Mouse (Mus musculus) hindbrain, embryonic 13.5 days (tissue): ENCODE measurements around the gene Peli2. TPM values are rescaled to one million over a fixed set of nuclear protein-coding genes. Genes with fewer than 3 reads are reported as not detected.

Experiments used
- ATAC-seq: fragments of 200-750 bp; cut with Nextera tagmentation; 2 replicates; pipeline ENCODE4 v1.8.0; 2017; ENCODE audit warnings: moderate TSS enrichment; ENCODE audit not compliant: low FRiP score
- H3K27ac ChIP-seq: fragments of 300-500 bp; sonication (generic); 2 replicates; pipeline ENCODE4 v1.5.1; 2015; ENCODE audit warnings: inconsistent platforms, mild to moderate bottlenecking, moderate library complexity
- H3K27me3 ChIP-seq: fragments of 300-500 bp; sonication (generic); 2 replicates; pipeline ENCODE4 v1.6.1; 2015; ENCODE audit warnings: mild to moderate bottlenecking, inconsistent platforms
- H3K36me3 ChIP-seq: fragments of 300-500 bp; sonication (generic); 2 replicates; pipeline ENCODE4 v1.6.1; 2015; ENCODE audit warnings: mild to moderate bottlenecking, inconsistent platforms
- H3K4me1 ChIP-seq: fragments of 300-500 bp; sonication (generic); replicated peaks from 2 replicates; pipeline ENCODE4 v1.6.1; 2015; ENCODE audit warnings: inconsistent platforms
- H3K4me2 ChIP-seq: fragments of 300-500 bp; sonication (generic); 2 replicates; pipeline ENCODE4 v1.6.1; 2015; ENCODE audit warnings: inconsistent platforms, mild to moderate bottlenecking, moderate library complexity
- H3K4me3 ChIP-seq: fragments of 300-500 bp; sonication (generic); 2 replicates; pipeline ENCODE4 v1.5.1; 2015; ENCODE audit warnings: mild to moderate bottlenecking, inconsistent platforms
- H3K9ac ChIP-seq: fragments of 300-500 bp; sonication (generic); 2 replicates; pipeline ENCODE4 v1.6.1; 2015; ENCODE audit warnings: mild to moderate bottlenecking, inconsistent platforms
- H3K9me3 ChIP-seq: fragments of 300-500 bp; sonication (generic); 2 replicates; pipeline ENCODE4 v1.6.1; 2016; ENCODE audit warnings: inconsistent platforms
- WGBS: fragments of 180-500 bp; shearing (Covaris S2); methylation state at CpG from one replicate; pipeline ENCODE4 v1.1.7; 2015; 5-methylcytosine and 5-hydroxymethylcytosine counted together
- polyA plus RNA-seq: library from polyadenylated mRNA; unstranded; fragments of >200 nt; fragmentation: Nextera tagmentation; extraction: Ambion mirVana; gene quantifications from 2 replicates; pipeline ENCODE4 v1.2.1, GENCODE M21; 2015

The Peli2 gene
- polyA plus RNA-seq, 1 experiment from 2014 or later: 10.6 TPM

DNA sequence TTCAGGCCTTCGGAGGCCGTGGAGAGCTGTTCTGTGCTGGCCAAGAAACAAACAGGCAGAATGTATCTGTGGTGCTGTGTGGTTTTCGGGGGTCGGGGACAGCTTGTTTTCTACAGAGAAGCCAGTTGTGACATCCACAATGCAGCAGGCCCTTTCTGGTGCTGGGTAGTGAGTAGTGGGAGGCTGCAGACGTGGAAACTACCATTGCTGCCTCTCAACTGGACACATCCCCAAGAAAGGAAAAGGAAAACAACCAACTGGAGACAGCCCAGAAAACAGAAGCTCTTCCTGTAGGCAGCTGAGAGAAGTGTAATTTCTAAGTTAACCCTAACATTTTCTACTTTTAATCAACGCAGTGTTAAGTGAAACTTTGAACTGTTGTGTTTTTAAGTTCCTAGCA is 9.4 kb downstream of the Peli2 start:
- Histone ChIP-seq H3K4me3 (no peak overlapping the region), H3K4me1 (peaks cover 64% of the 10 kb centered on the region), H3K9me3 (no peaks in the 10 kb centered on the region), H3K9ac (no peak overlapping the region), H3K27me3 (0 out of 2 replicates have a peak, but pooled peaks cover 3% of the 10 kb centered on the region), H3K4me2 (no peak overlapping the region), H3K36me3 (no peaks in the 10 kb centered on the region), H3K27ac (no peak overlapping the region)
- ATAC-seq: no peak
- 90% methylated on average over 6 of the region's 6 CpGs for WGBS

DNA sequence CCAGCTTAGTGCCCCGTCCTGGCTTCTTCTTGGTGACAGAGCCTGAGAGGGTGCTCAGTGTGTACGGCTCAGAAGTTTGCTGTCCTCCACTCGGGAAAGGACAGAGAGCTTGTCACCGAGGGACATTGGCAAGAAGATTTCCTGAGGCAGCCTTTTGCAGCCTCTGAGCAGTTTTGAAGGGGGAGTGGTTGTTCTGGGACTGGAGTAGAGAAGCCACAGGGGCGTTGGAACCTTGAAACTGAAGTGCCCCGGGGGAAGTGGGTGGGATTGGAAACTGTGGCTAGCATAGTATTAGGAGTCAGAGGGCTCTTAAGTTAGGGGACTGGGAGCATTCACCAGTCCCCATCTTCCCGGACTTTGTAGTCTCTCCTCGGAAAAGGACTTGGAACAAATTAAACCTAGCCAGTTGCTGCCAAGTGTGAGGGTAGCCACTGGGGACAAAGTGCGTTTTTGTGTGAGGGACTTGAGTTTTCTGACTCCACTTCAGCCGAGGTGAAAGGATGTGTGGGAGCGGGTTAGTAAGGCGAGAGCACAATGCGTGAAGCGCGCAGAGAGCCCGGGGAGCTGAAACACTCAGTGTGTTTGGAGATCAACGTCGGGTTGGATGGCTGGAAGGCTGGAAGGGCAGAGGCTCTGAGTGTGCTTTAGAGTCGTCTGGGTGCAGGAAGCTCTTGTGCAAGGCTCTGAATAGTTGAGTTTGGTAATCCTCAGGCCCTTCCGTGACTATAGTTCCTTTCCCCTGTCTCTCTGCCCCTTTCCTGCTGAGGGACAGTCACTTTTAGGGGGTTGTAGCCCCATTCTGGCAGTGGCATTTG is 10.3 kb downstream of the Peli2 start:
- H3K4me3 ChIP-seq: no peak overlapping the region
- no peaks in the 10 kb centered on the region for H3K9me3 ChIP-seq
- no peak overlapping the region for H3K4me2 ChIP-seq
- 49% methylated on average over 20 of the region's 20 CpGs for WGBS
- H3K27me3 ChIP-seq: 0 out of 2 replicates have a peak, but pooled peaks cover 3% of the 10 kb centered on the region
- H3K27ac ChIP-seq: peak overlapping the region; percentile 4
- H3K36me3 ChIP-seq: no peaks in the 10 kb centered on the region
- ATAC-seq: no peak
- H3K9ac ChIP-seq: no peak overlapping the region
- H3K4me1 ChIP-seq: peaks cover 67% of the 10 kb centered on the region

DNA sequence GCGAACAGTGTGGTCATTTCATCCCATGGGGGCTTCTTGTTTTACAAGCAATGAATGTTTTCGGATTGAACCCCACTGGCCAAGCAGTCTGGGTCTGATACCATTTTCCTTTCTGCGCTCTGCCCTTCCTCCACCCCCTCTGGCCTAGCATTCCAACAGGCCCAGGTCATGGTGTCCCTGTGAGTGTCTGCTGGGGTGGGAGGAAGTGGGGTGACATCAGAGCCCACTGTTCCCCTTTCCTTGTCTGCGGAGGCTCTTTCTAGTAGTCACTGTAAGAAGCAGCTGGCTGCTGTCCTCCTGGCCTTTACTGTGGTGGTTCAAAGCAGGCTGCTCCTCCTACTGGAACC is 10.9 kb downstream of the Peli2 start:
- no peak for ATAC-seq
- WGBS: 58% methylated on average over 4 of the region's 4 CpGs
- Histone ChIP-seq H3K36me3 (no peaks in the 10 kb centered on the region), H3K27me3 (0 out of 2 replicates have a peak, but pooled peaks cover 3% of the 10 kb centered on the region), H3K4me1 (peaks cover 71% of the 10 kb centered on the region), H3K4me2 (no peak overlapping the region), H3K27ac (peak overlapping the region; percentile 3; the same call in 1 of the 2 replicates), H3K9me3 (no peaks in the 10 kb centered on the region), H3K9ac (no peak overlapping the region), H3K4me3 (no peak overlapping the region)

DNA sequence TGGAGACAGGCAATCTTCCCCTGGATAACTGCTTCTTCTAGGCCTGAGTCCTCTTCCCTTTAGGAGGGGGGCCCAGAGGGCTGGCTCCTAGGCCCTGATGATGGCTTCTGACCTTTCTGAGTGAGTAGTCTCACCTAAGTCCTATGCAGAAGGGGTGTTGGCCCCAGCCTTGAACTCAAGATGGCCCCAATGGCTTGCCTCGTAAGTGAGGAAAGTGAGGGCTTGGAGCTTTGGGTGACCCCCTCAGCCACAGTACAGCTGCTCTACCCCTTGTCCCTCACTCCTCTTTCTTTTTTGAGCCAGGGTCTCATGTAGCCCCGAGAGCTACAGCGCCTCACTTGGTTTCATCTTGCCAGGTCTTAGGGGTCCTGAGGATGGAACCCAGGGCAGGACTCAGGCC is 11.6 kb downstream of the Peli2 start:
- no peak for ATAC-seq
- H3K27ac ChIP-seq: peak overlapping the region; percentile 12; the same call in 1 of the 2 replicates
- H3K4me3 ChIP-seq: no peak overlapping the region
- no peak overlapping the region for H3K4me2 ChIP-seq
- 74% methylated on average over 3 of the region's 3 CpGs for WGBS
- 0 out of 2 replicates have a peak, but pooled peaks cover 3% of the 10 kb centered on the region for H3K27me3 ChIP-seq
- H3K36me3 ChIP-seq: no peaks in the 10 kb centered on the region
- H3K9ac ChIP-seq: 0 out of 2 replicates have a peak overlapping the region, but pooled peaks have one; percentile 24
- no peaks in the 10 kb centered on the region for H3K9me3 ChIP-seq
- peaks cover 71% of the 10 kb centered on the region for H3K4me1 ChIP-seq

DNA sequence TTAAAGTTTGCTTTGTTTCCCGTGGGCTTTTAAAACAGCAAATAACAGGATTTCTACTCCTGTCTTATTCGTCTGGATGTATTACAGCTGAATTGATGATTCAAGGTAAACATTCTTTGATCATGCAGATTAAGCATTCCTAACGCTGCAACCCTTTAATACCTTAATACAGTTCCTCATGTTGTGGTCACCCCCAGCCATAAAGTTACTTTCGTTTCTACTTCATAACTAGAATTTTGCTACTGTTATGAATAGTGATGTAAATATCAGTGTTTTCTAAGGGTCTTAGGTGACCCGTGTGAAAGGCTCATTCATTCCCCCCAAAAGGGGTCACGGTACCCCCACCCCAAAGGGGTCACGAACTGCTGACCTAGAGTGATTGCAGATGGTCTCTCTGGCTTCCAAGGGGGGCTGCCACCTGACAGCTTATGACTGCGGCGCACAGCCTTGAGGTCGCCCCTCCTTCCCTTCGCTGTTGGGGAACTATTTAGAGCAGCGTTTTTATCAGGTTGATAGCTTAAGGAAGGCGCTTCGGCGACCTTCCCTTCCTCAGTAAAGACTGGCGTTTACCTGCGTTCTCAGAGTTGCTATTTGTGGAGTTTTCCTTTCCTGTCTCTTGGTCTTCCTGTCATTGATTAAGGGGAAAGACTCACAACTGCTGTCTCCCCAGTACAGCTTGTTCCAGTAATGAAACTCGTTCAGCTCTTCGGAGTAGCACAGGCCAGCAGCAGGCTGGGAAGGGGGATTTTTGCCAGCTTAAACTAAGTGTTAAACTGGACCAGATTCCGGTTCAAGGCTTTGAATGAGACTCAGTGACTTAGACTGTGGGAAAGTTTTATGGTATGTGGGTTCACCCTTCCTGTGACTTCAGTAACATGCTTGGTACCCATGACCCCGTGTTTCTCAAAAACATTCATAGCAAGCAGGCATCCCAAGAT is 12.5 kb downstream of the Peli2 start:
- H3K4me1 ChIP-seq: peaks cover 70% of the 10 kb centered on the region

DNA sequence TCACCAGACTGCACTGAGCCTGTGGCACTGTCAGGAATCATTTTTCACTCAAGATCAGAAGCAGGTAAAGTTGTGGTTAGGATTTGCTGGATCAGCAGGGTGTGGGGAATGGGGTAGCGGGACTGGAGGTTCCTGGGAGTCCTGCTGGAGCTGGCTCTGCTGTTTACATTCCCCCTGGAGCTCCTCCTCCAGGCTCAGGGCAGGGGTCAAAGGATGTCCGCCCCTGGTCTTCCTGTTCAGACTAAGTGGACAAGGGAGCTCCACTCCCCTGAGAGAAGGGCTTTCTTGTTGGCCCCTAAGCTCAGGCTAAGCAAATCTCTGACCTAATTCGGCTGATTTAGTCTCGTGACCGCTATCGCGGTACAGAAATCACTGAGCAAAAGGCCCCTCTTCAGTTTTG is 13.7 kb downstream of the Peli2 start:
- no peak for ATAC-seq
- no peak overlapping the region for H3K9ac ChIP-seq
- H3K27ac ChIP-seq: no peak overlapping the region

More for the DNA sequence above, 12.5 kb downstream of the Peli2 start:
- H3K9me3 ChIP-seq: no peaks in the 10 kb centered on the region
- H3K36me3 ChIP-seq: no peaks in the 10 kb centered on the region
- no peak for ATAC-seq
- H3K27ac ChIP-seq: no peak overlapping the region; the same call in 1 of the 2 replicates
- no peak overlapping the region for H3K9ac ChIP-seq
- no peak overlapping the region for H3K4me3 ChIP-seq
- WGBS: 60% methylated on average over 21 of the region's 21 CpGs
- H3K4me2 ChIP-seq: peak overlapping the region; percentile 13; the same call in 1 of the 2 replicates
- H3K27me3 ChIP-seq: 0 out of 2 replicates have a peak, but pooled peaks cover 3% of the 10 kb centered on the region

DNA sequence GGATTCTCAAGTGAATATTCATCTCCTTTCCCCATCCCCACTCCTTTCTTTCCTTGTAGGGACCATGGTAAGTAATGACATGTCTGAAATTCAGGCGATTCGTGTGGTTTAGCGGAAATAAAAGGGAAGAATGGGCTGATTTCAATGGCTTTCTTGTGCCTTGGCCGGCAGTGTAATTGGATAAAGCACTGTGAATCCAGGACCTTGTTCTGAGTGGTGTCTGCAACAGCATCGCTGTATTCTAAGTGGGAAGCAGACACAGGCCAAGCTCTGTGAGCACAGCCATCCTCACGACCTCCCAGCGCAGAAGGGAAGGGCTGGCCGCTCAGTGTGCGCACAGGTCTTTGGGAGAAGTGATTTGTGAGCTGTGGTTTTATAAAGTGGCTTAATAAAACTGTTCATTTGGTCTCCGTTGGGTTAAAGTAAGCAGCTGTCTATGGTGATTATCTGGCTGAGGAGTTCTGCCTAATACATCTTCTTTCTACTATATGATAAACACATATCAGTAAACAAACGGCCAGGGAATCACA is 15.3 kb downstream of the Peli2 start:
- 0 out of 2 replicates have a peak, but pooled peaks cover 3% of the 10 kb centered on the region for H3K27me3 ChIP-seq
- H3K4me1 ChIP-seq: peaks cover 75% of the 10 kb centered on the region
- no peaks in the 10 kb centered on the region for H3K36me3 ChIP-seq
- H3K4me3 ChIP-seq: no peak overlapping the region
- ATAC-seq: no peak
- H3K27ac ChIP-seq: no peak overlapping the region
- WGBS: 38% methylated on average over 11 of the region's 11 CpGs
- no peaks in the 10 kb centered on the region for H3K9me3 ChIP-seq
- 0 out of 2 replicates have a peak overlapping the region, but pooled peaks have one; percentile 6 for H3K9ac ChIP-seq
- no peak overlapping the region for H3K4me2 ChIP-seq

More for the DNA sequence above, 13.7 kb downstream of the Peli2 start:
- Histone ChIP-seq H3K4me3 (no peak overlapping the region), H3K36me3 (no peaks in the 10 kb centered on the region), H3K4me2 (no peak overlapping the region; the same call in 1 of the 2 replicates), H3K27me3 (0 out of 2 replicates have a peak, but pooled peaks cover 3% of the 10 kb centered on the region), H3K9me3 (no peaks in the 10 kb centered on the region), H3K4me1 (peaks cover 76% of the 10 kb centered on the region)
- 50% methylated on average over 7 of the region's 7 CpGs for WGBS

DNA sequence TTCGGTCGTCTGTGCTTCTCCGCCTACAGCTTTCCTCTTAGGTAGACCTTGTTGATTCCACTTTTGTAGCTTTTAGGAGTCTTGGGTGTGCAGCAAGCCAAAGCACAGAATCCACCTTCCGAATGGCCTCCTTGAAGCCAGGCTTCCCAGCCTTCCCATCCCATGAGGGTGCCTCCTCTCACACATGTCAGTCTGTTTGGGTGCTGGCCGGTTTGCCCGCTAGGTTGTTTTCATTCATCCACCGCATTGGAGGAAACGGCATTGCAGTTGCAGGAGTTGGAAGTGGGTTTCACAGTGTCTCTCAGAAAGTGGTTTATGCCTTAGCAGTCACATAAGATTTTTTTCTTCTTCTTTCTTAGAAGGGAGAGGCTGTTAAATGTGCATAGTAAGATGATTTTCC is 17.1 kb downstream of the Peli2 start:
- H3K27me3 ChIP-seq: 0 out of 2 replicates have a peak, but pooled peaks cover 3% of the 10 kb centered on the region
- 70% methylated on average over 8 of the region's 8 CpGs for WGBS
- H3K4me2 ChIP-seq: no peak overlapping the region
- H3K9me3 ChIP-seq: no peaks in the 10 kb centered on the region
- no peak overlapping the region for H3K4me3 ChIP-seq
- ATAC-seq: no peak
- H3K9ac ChIP-seq: no peak overlapping the region
- H3K36me3 ChIP-seq: no peaks in the 10 kb centered on the region
- peaks cover 65% of the 10 kb centered on the region for H3K4me1 ChIP-seq
- no peak overlapping the region for H3K27ac ChIP-seq

DNA sequence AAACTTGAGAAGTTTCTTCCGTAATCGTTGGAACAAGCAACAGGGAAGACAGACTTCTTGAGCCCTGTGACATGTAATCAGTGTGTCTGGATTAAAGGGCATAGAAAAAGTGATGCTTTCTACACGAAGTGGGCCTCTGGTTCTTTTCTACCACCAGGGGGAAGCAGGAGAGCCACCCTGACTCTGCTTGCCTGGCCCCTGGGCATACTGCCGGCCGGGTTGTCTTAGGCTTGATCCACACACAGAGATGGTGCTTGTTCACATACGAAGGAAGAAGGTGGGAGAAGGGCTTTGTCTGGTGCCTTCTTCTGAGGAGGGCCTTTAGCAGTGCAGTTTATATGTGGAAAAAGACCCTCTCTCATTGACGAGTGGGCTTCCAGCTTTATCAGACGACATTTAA is 17.5 kb downstream of the Peli2 start:
- H3K36me3 ChIP-seq: no peaks in the 10 kb centered on the region
- H3K27ac ChIP-seq: no peak overlapping the region
- no peak overlapping the region for H3K4me2 ChIP-seq
- H3K9ac ChIP-seq: no peak overlapping the region
- peaks cover 66% of the 10 kb centered on the region for H3K4me1 ChIP-seq
- no peak overlapping the region for H3K4me3 ChIP-seq
- no peaks in the 10 kb centered on the region for H3K9me3 ChIP-seq
- WGBS: 53% methylated on average over 8 of the region's 8 CpGs
- no peak for ATAC-seq
- 0 out of 2 replicates have a peak, but pooled peaks cover 3% of the 10 kb centered on the region for H3K27me3 ChIP-seq

DNA sequence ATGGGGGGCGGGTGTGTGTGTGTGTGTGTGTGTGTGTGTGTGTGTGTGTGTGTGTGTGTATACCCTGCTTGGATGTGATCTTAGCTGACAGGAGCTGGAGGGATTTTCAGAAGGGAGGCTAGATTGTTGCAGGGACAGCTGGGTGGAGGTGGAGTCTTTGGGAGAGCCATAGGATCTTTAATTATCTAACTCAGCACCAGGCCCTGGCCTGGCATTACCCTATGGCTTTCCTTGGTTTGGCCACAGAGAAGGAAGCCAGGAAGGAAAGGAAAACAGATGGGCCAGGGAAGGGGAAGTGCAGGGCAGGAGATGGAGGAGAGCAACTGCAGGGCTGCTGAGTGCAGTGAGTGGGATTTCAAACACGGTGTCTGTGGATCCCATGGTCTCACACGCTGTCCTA is 18.8 kb downstream of the Peli2 start:
- Histone ChIP-seq H3K9me3 (no peaks in the 10 kb centered on the region), H3K27ac (no peak overlapping the region), H3K36me3 (no peaks in the 10 kb centered on the region), H3K4me1 (peaks cover 62% of the 10 kb centered on the region), H3K4me3 (no peak overlapping the region), H3K4me2 (no peak overlapping the region), H3K9ac (no peak overlapping the region), H3K27me3 (0 out of 2 replicates have a peak, but pooled peaks cover 2% of the 10 kb centered on the region)
- no peak for ATAC-seq
- whole genome bisulfite sequencing: 89% methylated on average over 3 of the region's 3 CpGs

DNA sequence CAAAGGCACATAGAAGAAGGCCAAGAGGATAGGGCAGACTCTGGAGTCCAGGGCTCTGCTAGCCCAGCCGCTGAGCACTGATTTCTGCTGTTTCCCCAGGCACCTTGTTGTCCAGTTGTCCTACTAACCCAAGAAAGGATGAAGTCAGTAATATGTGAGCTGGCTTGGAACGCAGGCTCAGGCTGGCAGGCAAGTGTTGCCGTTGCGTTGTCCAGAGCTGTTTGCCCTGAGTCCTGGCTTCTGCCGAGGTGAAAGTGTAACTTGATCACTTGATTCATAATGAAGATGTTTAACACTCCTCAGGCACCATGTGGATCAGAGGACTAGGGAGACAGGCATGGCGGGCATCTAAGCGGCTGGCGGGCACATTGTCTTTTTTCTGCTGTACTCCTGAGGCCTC is 21.1 kb downstream of the Peli2 start:
- no peaks in the 10 kb centered on the region for H3K36me3 ChIP-seq
- no peaks in the 10 kb centered on the region for H3K27me3 ChIP-seq
- no peak overlapping the region for H3K4me3 ChIP-seq
- no peak overlapping the region for H3K27ac ChIP-seq
- H3K9me3 ChIP-seq: no peaks in the 10 kb centered on the region
- 77% methylated on average over 8 of the region's 8 CpGs for WGBS
- H3K4me2 ChIP-seq: no peak overlapping the region
- no peak overlapping the region for H3K9ac ChIP-seq
- ATAC-seq: no peak
- peaks cover 44% of the 10 kb centered on the region for H3K4me1 ChIP-seq

DNA sequence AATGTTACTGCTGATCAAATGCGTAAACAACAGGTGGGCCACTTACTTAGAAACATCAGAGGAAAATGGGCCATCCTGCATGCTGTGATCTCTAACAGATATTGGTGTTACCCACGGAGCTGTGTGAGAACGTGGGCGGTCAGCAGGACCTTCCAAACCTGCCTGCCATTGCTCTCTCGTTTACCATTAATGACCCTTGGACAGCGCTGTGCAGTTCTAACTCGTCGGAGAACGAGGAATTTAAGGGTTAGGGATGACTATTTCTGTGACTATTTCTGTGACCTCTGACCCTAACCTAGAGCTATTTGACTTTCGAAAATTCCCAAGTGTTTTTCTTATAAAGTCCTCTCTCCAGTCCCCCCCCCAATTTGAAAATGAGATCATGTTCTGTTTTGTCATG is 22.1 kb downstream of the Peli2 start:
- 59% methylated on average over 10 of the region's 10 CpGs for WGBS
- Histone ChIP-seq H3K27ac (no peak overlapping the region), H3K36me3 (no peaks in the 10 kb centered on the region), H3K4me1 (peaks cover 34% of the 10 kb centered on the region), H3K4me3 (no peak overlapping the region), H3K9me3 (no peaks in the 10 kb centered on the region), H3K27me3 (no peaks in the 10 kb centered on the region), H3K9ac (no peak overlapping the region), H3K4me2 (no peak overlapping the region)
- ATAC-seq: no peak
